Mouse (Mus musculus) heart, adult 10 weeks (tissue): ENCODE measurements around the gene G6pc. TPM values are rescaled to one million over a fixed set of nuclear protein-coding genes. Genes with fewer than 3 reads are reported as not detected.

Source experiments
- polyA plus RNA-seq: library from polyadenylated mRNA; stranded (reverse); fragments of 350-450 nt; fragmentation: Illumina TruSeq; extraction: RNeasy Lipid Tissue Mini Kit (QIAGEN cat#74804); gene quantifications from one replicate; pipeline ENCODE4 v1.2.3, GENCODE M21; 2014; ENCODE audit warnings: low read depth, low replicate concordance

G6pc gene
- 0.24 TPM for polyA plus RNA-seq

DNA sequence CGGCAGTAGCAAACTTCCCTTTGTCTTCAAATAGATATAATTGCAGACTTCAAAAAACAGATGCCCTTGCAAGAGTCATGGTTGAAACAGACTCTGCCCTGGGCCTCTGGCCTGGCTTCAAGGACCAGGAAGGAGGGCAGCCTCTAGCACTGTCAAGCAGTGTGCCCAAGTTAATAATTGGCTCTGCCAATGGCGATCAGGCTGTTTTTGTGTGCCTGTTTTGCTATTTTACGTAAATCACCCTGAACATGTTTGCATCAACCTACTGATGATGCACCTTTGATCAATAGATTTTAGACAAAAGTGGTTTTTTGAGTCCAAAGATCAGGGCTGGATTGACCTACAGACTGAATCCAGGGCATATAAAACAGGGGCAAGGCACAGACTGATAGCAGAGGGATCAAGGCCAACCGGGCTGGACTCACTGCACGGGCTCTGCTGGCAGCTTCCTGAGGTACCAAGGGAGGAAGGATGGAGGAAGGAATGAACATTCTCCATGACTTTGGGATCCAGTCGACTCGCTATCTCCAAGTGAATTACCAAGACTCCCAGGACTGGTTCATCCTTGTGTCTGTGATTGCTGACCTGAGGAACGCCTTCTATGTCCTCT lies at the start of gene G6pc:
G6pc (plus strand) TSS at position 236 of the 610 bp plus-strand sequence.

DNA sequence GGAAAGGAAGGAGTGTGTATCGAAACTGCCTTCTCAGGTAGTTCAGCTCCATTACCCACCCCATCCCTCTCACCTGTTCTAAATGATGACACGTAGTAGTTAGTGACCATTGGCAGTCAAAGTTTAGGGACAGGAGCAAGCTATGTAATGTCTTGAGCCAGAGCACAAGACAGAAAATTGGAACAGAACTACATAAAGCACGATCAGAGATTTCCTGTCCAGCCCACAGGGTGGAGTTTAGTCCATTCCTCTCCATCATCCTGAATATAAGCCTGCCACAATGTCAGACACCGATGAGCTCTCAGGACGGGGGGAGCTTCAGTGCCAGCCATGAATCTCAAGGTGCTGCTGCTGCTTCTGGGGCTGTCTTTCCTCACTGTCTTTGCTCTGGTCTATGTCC lies 42.6 kb upstream of the G6pc start, which contains the start of gene Aoc2:
Aoc2 (plus strand) TSS at position 301 of the 400 bp plus-strand sequence.

DNA sequence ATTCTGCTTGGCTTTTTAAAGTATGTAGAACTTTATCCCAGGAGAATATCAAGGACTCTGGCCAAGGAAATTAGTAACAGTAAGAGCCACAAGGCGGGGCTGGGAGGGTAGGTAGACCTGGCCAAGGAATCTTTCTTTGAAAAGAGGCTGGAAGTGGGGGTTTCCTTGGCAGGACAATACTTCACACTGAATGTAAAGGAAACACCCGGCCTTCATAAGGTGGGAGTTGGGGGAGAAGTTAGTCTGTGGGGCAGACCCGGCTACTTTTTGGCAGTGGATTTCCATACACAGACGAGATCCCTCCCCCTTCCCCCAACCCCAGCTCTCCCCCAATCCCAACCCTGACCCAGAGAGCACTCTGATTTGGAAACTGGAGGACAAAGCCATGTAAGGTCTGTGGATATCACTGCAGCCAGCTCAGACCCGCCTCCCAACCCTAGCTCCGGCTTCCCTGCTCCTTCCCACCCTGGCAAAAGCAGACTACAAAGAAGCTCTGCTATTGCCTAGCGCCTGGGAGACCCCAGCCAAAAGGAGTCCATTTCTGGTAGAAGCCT lies 36.9 kb upstream of the G6pc start, which contains the start of gene Aoc3:
Aoc3 (plus strand) TSS at position 235 of the 554 bp plus-strand sequence.

DNA sequence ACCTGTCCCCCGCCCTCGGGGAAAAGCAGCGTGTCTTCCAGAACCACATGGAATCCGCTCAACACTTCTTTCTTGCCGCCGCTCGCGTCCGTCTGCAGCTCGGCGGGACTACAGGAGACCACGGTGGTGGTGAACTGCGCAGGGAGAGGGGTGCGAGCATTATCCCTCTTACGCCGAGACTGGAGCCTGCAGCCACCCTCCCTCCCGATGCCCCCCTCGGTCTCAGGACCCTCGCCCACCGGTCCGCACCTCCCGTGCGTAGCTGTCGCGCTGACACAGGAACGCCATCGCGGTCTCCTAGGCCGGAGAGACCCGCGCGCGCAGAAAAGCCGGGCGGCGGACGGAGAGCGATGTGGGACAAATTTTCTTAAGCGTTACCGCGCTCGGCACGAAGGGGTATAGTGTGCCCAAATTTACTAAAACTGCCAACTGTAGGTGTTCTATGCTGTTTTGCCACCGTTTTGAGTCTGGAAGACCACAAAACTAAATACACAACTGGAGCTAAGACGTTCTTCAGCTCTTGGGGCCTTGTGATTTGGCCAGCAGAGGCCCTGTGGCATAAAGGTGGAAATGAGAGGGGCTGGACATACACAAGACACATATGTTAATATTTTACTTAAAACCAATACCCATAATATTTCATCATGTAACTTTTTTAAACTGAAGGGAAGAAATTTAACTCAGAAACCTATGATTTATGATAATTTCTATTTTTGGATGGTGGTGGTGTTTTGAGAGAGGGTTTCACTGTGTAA lies 49.9 kb downstream of the G6pc start, which contains the start of gene Aarsd1:
Aarsd1 (minus strand) TSS at position 515 of the 755 bp plus-strand sequence.

DNA sequence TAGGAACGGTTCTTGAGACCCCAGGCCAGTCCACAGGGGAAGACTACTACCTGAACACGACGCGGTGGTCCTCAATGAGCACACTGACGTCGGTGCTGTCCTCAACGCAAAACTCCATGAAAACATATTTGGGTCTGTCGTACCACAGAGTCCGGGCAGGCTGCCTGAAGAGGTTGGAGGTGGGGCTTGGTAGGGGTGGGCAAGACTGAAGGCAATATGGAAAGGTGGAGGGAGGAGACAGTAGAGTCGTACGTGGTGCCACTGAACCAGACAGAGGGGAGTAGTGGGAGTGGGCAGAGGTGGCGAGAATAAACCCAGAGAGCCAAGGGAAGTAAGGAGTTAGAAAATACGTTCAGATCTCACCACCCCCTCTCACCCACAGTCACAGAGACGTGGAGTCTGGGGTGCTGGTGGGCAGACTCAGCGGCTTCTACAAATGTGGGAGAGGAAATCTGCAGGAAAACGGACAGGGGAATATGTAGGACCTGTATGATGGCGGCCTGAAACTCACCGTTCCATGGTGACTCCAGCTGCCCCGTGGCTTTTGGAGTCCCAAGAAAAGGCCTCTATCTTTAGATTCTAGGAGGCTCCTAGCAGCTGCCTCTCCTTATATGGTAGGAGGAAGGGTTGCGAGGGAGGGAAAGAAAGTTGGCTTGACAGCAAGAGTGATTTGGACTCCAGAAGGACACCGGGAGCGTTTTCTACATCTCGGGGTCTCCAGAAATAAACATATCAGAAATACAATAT lies 56.9 kb downstream of the G6pc start, which contains the start of gene Gm27029:
Gm27029 (minus strand) TSS at position 692 of the 747 bp plus-strand sequence.

DNA sequence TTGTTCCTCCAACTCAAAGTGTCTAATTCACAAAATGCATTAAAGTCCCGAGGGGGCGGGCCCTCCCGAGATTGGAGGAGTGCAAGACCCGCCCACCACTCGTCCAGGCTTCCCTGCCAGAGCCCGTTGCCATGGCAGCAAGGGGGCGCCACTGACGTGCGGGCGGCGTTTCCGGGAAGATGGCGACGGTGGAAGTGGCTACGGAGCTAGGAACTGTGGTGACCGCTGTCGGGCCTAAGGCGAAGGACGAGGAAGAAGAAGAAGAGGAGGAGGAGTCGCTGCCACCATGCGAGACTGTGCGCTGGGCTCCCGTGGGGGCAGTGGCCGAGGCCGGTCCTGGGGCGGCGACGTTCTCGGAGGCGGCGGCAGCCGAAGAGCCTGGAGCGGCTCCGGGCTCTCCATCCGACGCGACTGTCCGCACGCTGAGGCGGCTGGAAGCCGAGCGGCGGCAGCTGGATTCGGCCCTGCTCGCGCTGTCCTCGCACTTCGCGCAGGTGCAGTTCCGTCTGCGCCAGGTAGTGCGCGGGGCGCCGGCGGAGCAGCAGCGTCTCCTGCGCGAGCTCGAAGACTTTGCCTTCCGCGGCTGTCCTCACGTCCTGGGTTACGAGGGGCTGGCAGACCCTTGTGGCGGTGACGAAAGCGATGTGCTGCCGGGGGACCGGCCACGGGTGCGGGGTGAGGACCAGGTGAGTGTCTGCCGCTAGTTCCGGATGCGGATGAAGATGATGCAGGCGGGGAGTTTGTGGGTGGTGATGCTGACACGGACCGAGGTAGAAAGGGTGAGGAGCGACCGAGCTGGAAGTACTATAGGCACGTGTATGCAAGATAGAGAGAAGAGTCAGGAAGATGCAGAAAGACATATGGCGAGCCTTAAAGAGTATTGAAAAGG lies 57.8 kb downstream of the G6pc start, which contains the start of the genes Rundc1 and Ptges3l:
Rundc1 (plus strand) TSS at position 161 of the 889 bp plus-strand sequence.
Ptges3l (minus strand) TSS at position 409 of the 889 bp plus-strand sequence.

Other genes with a start within 250 kb of the G6pc start
- 35.9 TPM for gene Retreg3, start 247.7 kb upstream of the G6pc start, polyA plus RNA-seq
- 30.3 TPM for gene Tubg1, start 247.6 kb upstream of the G6pc start, polyA plus RNA-seq
- 2.6 TPM for gene Tubg2, start 211.7 kb upstream of the G6pc start, polyA plus RNA-seq
- gene Cntnap1, start 197.0 kb upstream of the G6pc start, polyA plus RNA-seq = 2.4 TPM
- gene Plekhh3, start 196.2 kb upstream of the G6pc start, polyA plus RNA-seq = 16.2 TPM
- gene Ccr10, start 192.1 kb upstream of the G6pc start, polyA plus RNA-seq = not detected
- gene Ezh1, start 141.1 kb upstream of the G6pc start, polyA plus RNA-seq = 30.8 TPM
- 49.3 TPM for gene Ramp2, start 121.5 kb upstream of the G6pc start, polyA plus RNA-seq
- 142 TPM for gene Vps25, start 113.9 kb upstream of the G6pc start, polyA plus RNA-seq
- 13.8 TPM for gene Wnk4, start 107.0 kb upstream of the G6pc start, polyA plus RNA-seq
- 0.58 TPM for gene Cntd1, start 88.5 kb upstream of the G6pc start, polyA plus RNA-seq
- 111 TPM for gene Coa3, start 88.4 kb upstream of the G6pc start, polyA plus RNA-seq
- gene Becn1, start 65.3 kb upstream of the G6pc start, polyA plus RNA-seq = 86.4 TPM
- gene Psme3, start 51.3 kb upstream of the G6pc start, polyA plus RNA-seq = 58.9 TPM
- 2.0 TPM for gene Aoc2, start 42.5 kb upstream of the G6pc start, polyA plus RNA-seq
- 10.5 TPM for gene Aoc3, start 37.0 kb upstream of the G6pc start, polyA plus RNA-seq
- gene Aarsd1, start 50.1 kb downstream of the G6pc start, polyA plus RNA-seq = 46.6 TPM
- 2.9 TPM for gene Gm27029, start 57.2 kb downstream of the G6pc start, polyA plus RNA-seq
- gene Rundc1, start 57.5 kb downstream of the G6pc start, polyA plus RNA-seq = 9.5 TPM
- 71.9 TPM for gene Ptges3l, start 57.8 kb downstream of the G6pc start, polyA plus RNA-seq
- 319 TPM for gene Rpl27, start 74.7 kb downstream of the G6pc start, polyA plus RNA-seq
- gene Ifi35, start 80.8 kb downstream of the G6pc start, polyA plus RNA-seq = 28.4 TPM
- 7.1 TPM for gene Rnd2, start 97.4 kb downstream of the G6pc start, polyA plus RNA-seq
- gene Vat1, start 98.7 kb downstream of the G6pc start, polyA plus RNA-seq = 21.1 TPM
- not detected for gene Brca1, start 184.4 kb downstream of the G6pc start, polyA plus RNA-seq
- 100.0 TPM for gene Nbr1, start 184.6 kb downstream of the G6pc start, polyA plus RNA-seq
- gene Tmem106a, start 214.7 kb downstream of the G6pc start, polyA plus RNA-seq = 4.6 TPM
- gene Gm11634, start 231.7 kb downstream of the G6pc start, polyA plus RNA-seq = not detected